Mouse (Mus musculus) spleen, adult 2 months (tissue): ENCODE measurements at regions not wholly inside any gene's neighbourhood (a gene's known extent, or its start where the extent isn't known, plus 50 kb on each side); places are given as distances from the start of the nearest gene placed in this dataset.

Source experiments
- CTCF ChIP-seq: fragments of 200-500 bp; IDR thresholded peaks from 2 replicates; pipeline ENCODE4 v1.5.1; 2011; ENCODE audit warnings: mild to moderate bottlenecking, inconsistent platforms; ENCODE audit not compliant: insufficient read depth, insufficient read length, insufficient replicate concordance; ENCODE audit errors: extremely low read depth
- POLR2A ChIP-seq: fragments of 200-500 bp; IDR thresholded peaks from 2 replicates; pipeline ENCODE4 v1.6.1; 2011; ENCODE audit warnings: low read depth, low read length, inconsistent platforms

- TF ChIP-seq CTCF (no peak), POLR2A (no peak)
Observed at GRCm38 (mm10) chr5:45931252-45931651, 73.8 kb upstream of the Lcorl start.
